Mouse (Mus musculus) erythroblast, embryonic 14.5 days (primary cell): ENCODE results near the gene Sapcd2. TPM values are rescaled to one million over a fixed set of nuclear protein-coding genes. Genes with fewer than 3 reads are reported as not detected.
"Not testable (repeated sequence)": the region's sequence is repeated elsewhere in the genome, so short reads cannot be mapped to it uniquely, and the experiment has no call there.

ENCODE experiments used
- H3K27me3 ChIP-seq: 2 replicates; pipeline ENCODE4 v1.6.1; 2012; ENCODE audit warnings: inconsistent platforms; ENCODE audit not compliant: control insufficient read depth
- H3K36me3 ChIP-seq: 2 replicates; pipeline ENCODE4 v1.6.1; 2012; ENCODE audit warnings: mild to moderate bottlenecking, inconsistent platforms; ENCODE audit not compliant: control insufficient read depth
- H3K4me1 ChIP-seq: 2 replicates; pipeline ENCODE4 v1.6.1; 2012; ENCODE audit warnings: inconsistent platforms; ENCODE audit not compliant: control insufficient read depth
- H3K4me3 ChIP-seq: replicated peaks from 2 replicates; pipeline ENCODE3; 2012; ENCODE audit warnings: moderate library complexity, mild to moderate bottlenecking, inconsistent platforms
- H3K9me3 ChIP-seq: 2 replicates; pipeline ENCODE4 v1.6.1; 2012; ENCODE audit warnings: low read length, inconsistent platforms, mixed read lengths; ENCODE audit not compliant: control insufficient read depth
- GATA1 ChIP-seq: IDR thresholded peaks from 2 replicates; pipeline ENCODE4 v1.6.1; 2012; ENCODE audit warnings: low read length, inconsistent platforms, mixed read lengths
- TAL1 ChIP-seq: IDR thresholded peaks from 3 replicates; pipeline ENCODE4 v1.6.1; 2012; ENCODE audit warnings: low read length, inconsistent platforms, mixed read lengths
- polyA plus RNA-seq: library from polyadenylated mRNA; stranded (reverse); fragments of >175 nt; gene quantifications from 2 replicates; pipeline ENCODE4 v1.2.3, GENCODE M21; 2012

The Sapcd2 gene
- polyA plus RNA-seq, 1 experiment, result 12.6 TPM

DNA sequence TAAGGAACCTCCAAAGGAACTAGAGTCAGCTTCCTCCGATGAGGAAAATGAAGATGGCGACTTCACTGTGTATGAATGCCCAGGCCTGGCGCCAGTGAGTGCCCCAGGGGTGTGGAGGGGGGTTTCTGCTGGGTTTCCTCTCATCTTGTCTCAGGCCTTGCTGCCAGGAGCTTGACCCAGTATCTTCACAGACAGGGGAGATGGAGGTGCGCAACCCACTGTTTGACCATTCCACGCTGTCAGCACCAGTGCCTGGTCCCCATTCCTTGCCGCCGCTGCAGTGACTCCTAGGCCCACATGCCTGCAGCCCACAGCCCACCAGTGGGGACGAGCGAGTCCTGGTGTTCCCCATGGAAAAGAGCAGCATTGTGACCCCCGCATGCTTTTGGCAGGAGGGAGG, 36.8 kb downstream of the Sapcd2 start:
- H3K27me3 ChIP-seq, result peaks cover 24% of the 10 kb centered on the region
- H3K36me3 ChIP-seq, result no peaks in the 10 kb centered on the region
- TF ChIP-seq GATA1 (no peak), TAL1 (no peak)
- H3K4me1 ChIP-seq, result no peaks in the 10 kb centered on the region
- H3K9me3 ChIP-seq, result no peaks in the 10 kb centered on the region
- H3K4me3 ChIP-seq, result no peak overlapping the region

DNA sequence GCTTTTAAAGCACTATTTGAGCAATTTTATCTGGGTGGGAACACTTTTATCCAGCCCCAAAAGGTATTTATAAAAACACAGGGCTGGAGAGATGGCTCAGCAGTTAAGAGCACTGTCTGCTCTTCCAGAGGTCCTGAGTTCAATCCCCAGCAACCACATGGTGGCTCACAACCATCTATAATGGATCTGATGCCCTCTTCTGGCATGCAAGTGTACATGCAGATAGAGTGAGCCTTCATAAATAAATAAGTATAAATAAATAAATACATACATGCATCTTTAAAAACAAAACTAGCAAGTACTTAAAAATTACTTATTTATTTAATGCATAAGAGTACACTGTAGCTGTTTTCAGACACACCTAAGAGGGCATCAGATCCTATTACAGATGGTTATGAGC, 41.3 kb downstream of the Sapcd2 start:
- not testable (repeated sequence) for H3K4me3 ChIP-seq, H3K36me3 ChIP-seq, H3K27me3 ChIP-seq, H3K4me1 ChIP-seq, H3K9me3 ChIP-seq

DNA sequence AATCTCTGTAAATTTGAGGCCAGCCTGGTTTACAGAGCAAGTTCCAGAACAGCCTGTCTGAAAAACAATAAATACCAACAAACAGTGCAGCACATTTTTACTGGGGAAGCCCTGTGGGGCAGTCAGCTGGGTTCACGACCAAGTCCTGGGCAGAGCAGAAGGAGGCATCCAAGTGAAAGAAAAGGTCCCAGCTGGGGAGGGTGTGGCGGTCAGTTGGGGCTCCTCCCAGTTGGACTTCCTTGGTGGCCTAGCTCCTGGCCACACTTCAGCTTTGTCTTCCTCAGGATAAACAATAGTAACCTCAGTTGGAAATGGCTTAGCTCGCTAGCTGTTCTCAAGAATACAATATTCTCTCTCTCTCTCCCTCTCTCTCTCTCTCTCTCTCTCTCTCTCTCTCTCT, 45.3 kb downstream of the Sapcd2 start:
- Histone ChIP-seq H3K4me3 (no peak overlapping the region), H3K27me3 (no peaks in the 10 kb centered on the region; the same call in none of the 2 replicates), H3K4me1 (no peaks in the 10 kb centered on the region), H3K36me3 (no peaks in the 10 kb centered on the region), H3K9me3 (peaks cover 7% of the 10 kb centered on the region)
- no peak for TF ChIP-seq TAL1
- TF ChIP-seq GATA1, result no peak

DNA sequence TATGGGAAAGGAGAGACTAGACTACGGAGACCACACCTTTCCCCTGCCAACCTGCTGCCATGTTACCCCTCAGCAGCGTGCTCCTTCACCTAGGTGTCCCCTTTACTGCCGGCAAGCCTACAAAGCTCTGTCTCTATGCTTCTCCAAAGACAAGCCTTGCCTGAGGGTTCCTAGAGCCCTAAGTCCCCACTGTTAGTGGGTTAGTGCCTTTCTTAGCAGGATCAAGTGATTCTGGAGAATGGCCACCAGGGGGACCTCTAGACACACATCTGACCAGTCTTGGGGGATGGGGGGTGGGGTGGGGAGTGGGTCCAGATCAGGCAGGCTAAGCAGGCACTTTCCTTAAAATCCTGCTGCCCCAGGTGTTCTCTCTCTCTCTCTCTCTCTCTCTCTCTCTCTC, 49.8 kb downstream of the Sapcd2 start:
- Histone ChIP-seq H3K9me3 (peaks cover 7% of the 10 kb centered on the region), H3K4me1 (no peaks in the 10 kb centered on the region), H3K27me3 (peaks cover 14% of the 10 kb centered on the region), H3K4me3 (no peak overlapping the region), H3K36me3 (no peaks in the 10 kb centered on the region)
- no peak for TF ChIP-seq GATA1
- no peak for TF ChIP-seq TAL1

DNA sequence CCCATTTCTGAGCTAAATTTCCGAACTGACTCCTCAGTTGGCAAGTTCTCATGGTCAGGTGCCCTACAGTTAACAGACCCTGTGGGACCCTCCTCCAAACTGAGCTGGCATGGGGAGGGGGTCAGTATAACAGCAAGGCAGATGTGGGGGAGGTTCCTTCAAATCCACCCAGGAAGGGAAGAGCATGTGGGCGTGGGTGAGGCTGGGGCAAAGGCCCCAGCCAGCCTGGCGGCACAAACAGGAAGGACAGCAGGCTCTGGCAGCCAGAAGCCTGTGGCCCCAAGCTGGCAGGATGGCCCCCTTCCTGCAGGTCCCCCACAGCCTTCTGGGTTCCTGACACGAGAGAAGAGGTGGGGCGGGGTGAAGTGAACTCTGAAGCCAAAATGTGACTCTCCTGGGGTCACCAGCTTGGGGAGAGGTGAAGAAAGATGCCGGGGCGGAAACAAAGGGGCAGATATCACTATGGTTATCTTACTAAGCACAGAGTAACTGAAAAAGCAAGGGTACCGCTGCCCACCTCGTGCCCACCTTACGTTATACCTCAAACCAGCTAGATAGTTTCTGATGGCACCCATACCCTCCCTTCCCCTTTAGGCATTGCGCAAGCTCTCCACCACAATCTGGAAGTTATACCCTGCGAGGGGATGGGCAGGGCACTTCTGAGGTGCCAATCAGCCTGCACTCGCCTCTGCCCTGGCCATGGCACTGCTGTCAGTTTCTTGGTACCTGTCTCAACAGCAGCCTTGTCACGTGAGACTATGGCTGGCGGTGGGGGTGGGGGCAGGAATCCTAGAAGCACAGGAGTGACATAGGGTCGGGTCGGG, 50.7 kb downstream of the Sapcd2 start, which contains the start of gene Fut7:
TSS of gene Fut7 (plus strand) at position 681 of the 824 bp plus-strand sequence.
- no peak for TF ChIP-seq TAL1
- no peak for TF ChIP-seq GATA1
- Histone ChIP-seq H3K4me1 (peaks cover under 1% of the 10 kb centered on the region), H3K27me3 (peaks cover 14% of the 10 kb centered on the region), H3K36me3 (no peaks in the 10 kb centered on the region), H3K4me3 (no peak within 1 kb of the TSS), H3K9me3 (peaks cover 7% of the 10 kb centered on the region)

DNA sequence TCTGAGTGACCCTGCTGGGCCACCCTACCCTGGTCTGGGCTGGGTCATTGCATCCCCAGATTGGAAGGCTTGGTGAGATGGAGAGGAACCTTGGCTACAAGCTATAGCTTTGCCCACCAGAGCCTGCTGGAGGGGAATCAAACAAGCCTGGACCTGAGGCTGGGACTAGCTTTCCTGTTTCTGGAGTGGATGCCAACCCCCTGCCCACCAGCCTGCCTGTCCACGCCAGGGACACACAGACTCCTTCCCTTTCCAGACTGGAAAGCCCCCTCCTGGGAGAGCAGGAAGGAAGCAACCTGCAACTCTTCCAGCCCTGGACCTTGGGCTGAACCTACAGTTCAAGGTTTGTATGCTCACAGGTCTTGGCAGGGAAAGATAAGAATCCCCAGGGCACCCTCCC, 51.5 kb downstream of the Sapcd2 start:
- Histone ChIP-seq H3K27me3 (peaks cover 15% of the 10 kb centered on the region), H3K9me3 (peaks cover 7% of the 10 kb centered on the region), H3K36me3 (no peaks in the 10 kb centered on the region), H3K4me3 (no peak overlapping the region), H3K4me1 (peaks cover 8% of the 10 kb centered on the region)
- TF ChIP-seq GATA1, result no peak
- TF ChIP-seq TAL1, result no peak

DNA sequence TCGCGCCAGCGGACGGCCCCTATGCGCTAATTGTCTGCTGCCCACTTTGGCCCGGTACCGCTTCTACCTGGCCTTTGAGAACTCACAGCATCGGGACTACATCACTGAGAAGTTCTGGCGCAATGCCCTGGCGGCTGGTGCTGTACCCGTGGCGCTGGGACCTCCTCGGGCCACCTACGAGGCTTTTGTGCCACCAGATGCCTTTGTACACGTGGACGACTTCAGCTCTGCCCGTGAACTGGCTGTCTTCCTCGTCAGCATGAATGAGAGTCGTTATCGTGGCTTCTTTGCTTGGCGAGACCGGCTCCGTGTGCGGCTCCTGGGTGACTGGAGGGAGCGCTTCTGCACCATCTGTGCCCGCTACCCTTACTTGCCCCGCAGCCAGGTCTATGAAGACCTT, 53.4 kb downstream of the Sapcd2 start:
- TF ChIP-seq GATA1, result no peak
- no peak for TF ChIP-seq TAL1
- Histone ChIP-seq H3K4me3 (no peak overlapping the region), H3K9me3 (peaks cover 3% of the 10 kb centered on the region), H3K27me3 (peaks cover 33% of the 10 kb centered on the region), H3K36me3 (no peaks in the 10 kb centered on the region), H3K4me1 (peaks cover 16% of the 10 kb centered on the region)

DNA sequence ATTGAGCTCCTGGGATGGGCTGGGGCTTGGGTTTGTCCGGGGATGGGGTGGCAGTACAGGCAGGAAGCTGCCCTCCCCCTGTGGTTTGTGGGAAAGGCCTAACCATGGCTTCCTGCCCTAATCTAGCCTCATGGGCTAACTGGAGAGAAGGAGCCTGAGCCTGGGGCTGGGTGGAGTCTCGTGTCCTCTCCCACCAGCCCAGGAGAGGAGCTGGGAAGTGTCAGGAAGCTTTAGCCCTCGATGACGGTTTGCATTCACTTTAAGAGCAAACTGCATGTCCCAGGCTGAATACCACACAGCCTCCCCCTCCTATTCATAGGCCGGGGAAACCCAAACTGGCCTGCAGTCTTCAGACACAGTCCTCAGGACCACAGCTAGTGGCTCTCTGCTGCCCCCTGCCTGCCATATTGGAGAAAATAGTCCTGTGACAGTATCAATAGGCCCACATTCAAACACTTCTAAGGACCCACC, 54.6 kb downstream of the Sapcd2 start:
- peaks cover 37% of the 10 kb centered on the region for H3K27me3 ChIP-seq
- TF ChIP-seq TAL1 (no peak), GATA1 (no peak)
- H3K4me1 ChIP-seq, result peaks cover 16% of the 10 kb centered on the region
- H3K9me3 ChIP-seq, result no peaks in the 10 kb centered on the region
- H3K4me3 ChIP-seq, result no peak overlapping the region
- no peaks in the 10 kb centered on the region for H3K36me3 ChIP-seq

DNA sequence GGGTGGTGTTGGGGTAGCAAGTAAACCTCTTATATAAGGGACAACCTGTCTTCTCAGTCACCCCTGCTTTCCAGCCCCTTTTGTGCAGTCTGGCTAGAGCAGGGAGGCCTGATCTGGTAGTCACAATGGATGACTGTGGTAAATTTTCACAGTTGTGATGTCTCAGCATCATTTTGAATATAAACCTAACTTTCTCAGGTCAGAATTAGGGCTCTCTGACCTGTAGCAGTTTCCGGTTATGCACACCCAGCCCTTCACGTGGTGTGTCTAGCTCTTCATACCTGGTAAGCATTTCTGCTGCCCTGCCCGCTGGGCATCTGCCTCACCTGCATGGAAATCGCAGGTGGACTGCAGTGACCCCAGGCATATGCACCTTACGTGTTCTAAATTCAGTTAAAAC, 55.1 kb downstream of the Sapcd2 start:
- TF ChIP-seq GATA1 (no peak), TAL1 (no peak)
- Histone ChIP-seq H3K27me3 (peaks cover 37% of the 10 kb centered on the region), H3K36me3 (no peaks in the 10 kb centered on the region), H3K4me3 (no peak overlapping the region), H3K9me3 (no peaks in the 10 kb centered on the region), H3K4me1 (peaks cover 19% of the 10 kb centered on the region)

Other genes starting within 250 kb of the Sapcd2 start
- 0.38 and 0.49 TPM in 2 replicates for gene Nrarp, start 191.6 kb upstream of the Sapcd2 start, polyA plus RNA-seq
- gene Tor4a, start 175.4 kb upstream of the Sapcd2 start, polyA plus RNA-seq, result 0.02 and 0.03 TPM in 2 replicates
- gene Nelfb, start 160.8 kb upstream of the Sapcd2 start, polyA plus RNA-seq, result 1.8 TPM in 2 replicates
- 0.03 TPM in 1 of 2 replicates, not detected in the other for gene Stpg3, start 157.7 kb upstream of the Sapcd2 start, polyA plus RNA-seq
- gene Fam166a, start 153.6 kb upstream of the Sapcd2 start, polyA plus RNA-seq, result not detected in 2 replicates
- gene Tubb4b, start 147.6 kb upstream of the Sapcd2 start, polyA plus RNA-seq, result 134 and 136 TPM in 2 replicates
- not detected in 2 replicates for gene Slc34a3, start 138.0 kb upstream of the Sapcd2 start, polyA plus RNA-seq
- gene Rnf224, start 135.5 kb upstream of the Sapcd2 start, polyA plus RNA-seq, result not detected in 2 replicates
- gene Rnf208, start 130.1 kb upstream of the Sapcd2 start, polyA plus RNA-seq, result 0.07 and 0.18 TPM in 2 replicates
- gene Cysrt1, start 129.9 kb upstream of the Sapcd2 start, polyA plus RNA-seq, result not detected in 2 replicates
- 0.06 and 0.18 TPM in 2 replicates for gene AL732309.1, start 125.5 kb upstream of the Sapcd2 start, polyA plus RNA-seq
- gene Tmem203, start 116.9 kb upstream of the Sapcd2 start, polyA plus RNA-seq, result 0.99 and 1.6 TPM in 2 replicates
- 0.82 and 1.3 TPM in 2 replicates for gene Tprn, start 109.7 kb upstream of the Sapcd2 start, polyA plus RNA-seq
- 22.8 and 24.1 TPM in 2 replicates for gene Ssna1, start 99.9 kb upstream of the Sapcd2 start, polyA plus RNA-seq
- gene Anapc2, start 99.8 kb upstream of the Sapcd2 start, polyA plus RNA-seq, result 2.1 and 2.2 TPM in 2 replicates
- not detected in 2 replicates for gene Tmem210, start 84.2 kb upstream of the Sapcd2 start, polyA plus RNA-seq
- gene Lrrc26, start 82.4 kb upstream of the Sapcd2 start, polyA plus RNA-seq, result not detected in 2 replicates
- not detected in 2 replicates for gene Grin1, start 53.1 kb upstream of the Sapcd2 start, polyA plus RNA-seq
- 0.86 and 1.3 TPM in 2 replicates for gene Man1b1, start 40.0 kb upstream of the Sapcd2 start, polyA plus RNA-seq
- gene Dpp7, start 16.0 kb upstream of the Sapcd2 start, polyA plus RNA-seq, result 0.24 and 0.76 TPM in 2 replicates
- gene Uap1l1, start 6.6 kb upstream of the Sapcd2 start, polyA plus RNA-seq, result 0.04 and 0.17 TPM in 2 replicates
- gene Entpd2, start 23.6 kb downstream of the Sapcd2 start, polyA plus RNA-seq, result not detected in 2 replicates
- gene Npdc1, start 27.0 kb downstream of the Sapcd2 start, polyA plus RNA-seq, result 0.19 TPM in 1 of 2 replicates, not detected in the other
- 0.06 TPM in 1 of 2 replicates, not detected in the other for gene Fut7, start 50.9 kb downstream of the Sapcd2 start, polyA plus RNA-seq
- 0.09 and 0.11 TPM in 2 replicates for gene Abca2, start 56.4 kb downstream of the Sapcd2 start, polyA plus RNA-seq
- gene Clic3, start 84.5 kb downstream of the Sapcd2 start, polyA plus RNA-seq, result not detected in 2 replicates
- gene Paxx, start 88.8 kb downstream of the Sapcd2 start, polyA plus RNA-seq, result 1.0 and 1.1 TPM in 2 replicates
- gene Ptgds, start 97.7 kb downstream of the Sapcd2 start, polyA plus RNA-seq, result not detected in 2 replicates
- not detected in 2 replicates for gene Lcn12, start 121.6 kb downstream of the Sapcd2 start, polyA plus RNA-seq
- gene Fbxw5, start 128.4 kb downstream of the Sapcd2 start, polyA plus RNA-seq, result 3.9 and 4.7 TPM in 2 replicates
- gene C8g, start 129.4 kb downstream of the Sapcd2 start, polyA plus RNA-seq, result not detected in 2 replicates
- 0.84 and 0.95 TPM in 2 replicates for gene Traf2, start 174.6 kb downstream of the Sapcd2 start, polyA plus RNA-seq
- gene Edf1, start 185.5 kb downstream of the Sapcd2 start, polyA plus RNA-seq, result 168 and 190 TPM in 2 replicates
- 0.09 and 0.38 TPM in 2 replicates for gene Mamdc4, start 202.5 kb downstream of the Sapcd2 start, polyA plus RNA-seq
- 0.21 and 0.30 TPM in 2 replicates for gene Phpt1, start 202.9 kb downstream of the Sapcd2 start, polyA plus RNA-seq
- gene Ajm1, start 209.4 kb downstream of the Sapcd2 start, polyA plus RNA-seq, result 0.01 TPM in 1 of 2 replicates, not detected in the other
- 4.6 and 6.1 TPM in 2 replicates for gene Rabl6, start 236.2 kb downstream of the Sapcd2 start, polyA plus RNA-seq
- gene Ccdc183, start 245.4 kb downstream of the Sapcd2 start, polyA plus RNA-seq, result not detected in 2 replicates
- gene Tmem141, start 249.7 kb downstream of the Sapcd2 start, polyA plus RNA-seq, result 0.15 TPM in 1 of 2 replicates, not detected in the other